Mouse (Mus musculus): Measurements from ENCODE around the gene Lpcat2. TPM values are rescaled to one million over a fixed set of nuclear protein-coding genes. Genes with fewer than 3 reads are reported as not detected.
A peak's percentile ranks its signal among the peaks of the same experiment; 100 is the strongest.

The Lpcat2 gene
- polyA plus RNA-seq, 1 experiment from 2014 or later = 19.5 TPM

- Histone ChIP-seq H3K27ac (replicated peaks) (no peak overlapping the region), H3K4me3 (replicated peaks) (no peak overlapping the region), H3K9ac (no peak overlapping the region), H3K9me3 (replicated peaks) (no peaks in the 10 kb centered on the region), H3K36me3 (0 out of 2 replicates have a peak, but pooled peaks cover 3% of the 10 kb centered on the region), H3K27me3 (no peaks in the 10 kb centered on the region), H3K4me1 (peaks cover 11% of the 10 kb centered on the region), H3K4me2 (replicated peaks) (no peak overlapping the region)
- no peak for ATAC-seq (ENCODE audit: insufficient number of reproducible peaks, low FRiP score, low TSS enrichment, low read depth)
- 85% methylated on average over 3 of the region's 3 CpGs for whole genome bisulfite sequencing
Observed at GRCm38 (mm10) chr8:92916082-92916481, 60.9 kb downstream of the Lpcat2 start.

- no peak overlapping the region for H3K27ac ChIP-seq (replicated peaks)
- H3K9ac ChIP-seq = no peak overlapping the region
- no peak overlapping the region for H3K4me2 ChIP-seq (replicated peaks)
- no peaks in the 10 kb centered on the region for H3K27me3 ChIP-seq
- H3K36me3 ChIP-seq = no peaks in the 10 kb centered on the region
- H3K4me1 ChIP-seq = 0 out of 2 replicates have a peak, but pooled peaks cover 8% of the 10 kb centered on the region
- H3K4me3 ChIP-seq (replicated peaks) = no peak overlapping the region
- WGBS = 83% methylated on average over 3 of the region's 3 CpGs
- no peaks in the 10 kb centered on the region for H3K9me3 ChIP-seq (replicated peaks)
- ATAC-seq (ENCODE audit: insufficient number of reproducible peaks, low FRiP score, low TSS enrichment, low read depth) = no peak
Observed at GRCm38 (mm10) chr8:92921768-92922167, 66.6 kb downstream of the Lpcat2 start.

GRCm38 (mm10) chr8:92928986-92929385 is 73.8 kb downstream of the Lpcat2 start:
- H3K4me3 ChIP-seq (replicated peaks) = no peak overlapping the region
- no peaks in the 10 kb centered on the region for H3K9me3 ChIP-seq (replicated peaks)
- no peak for ATAC-seq (ENCODE audit: insufficient number of reproducible peaks, low FRiP score, low TSS enrichment, low read depth)
- no peaks in the 10 kb centered on the region for H3K27me3 ChIP-seq
- no peaks in the 10 kb centered on the region for H3K4me1 ChIP-seq
- H3K4me2 ChIP-seq (replicated peaks) = no peak overlapping the region
- WGBS = 61% methylated on average over 4 of the region's 4 CpGs
- H3K9ac ChIP-seq = no peak overlapping the region
- no peak overlapping the region for H3K27ac ChIP-seq (replicated peaks)
- no peaks in the 10 kb centered on the region for H3K36me3 ChIP-seq

DNA sequence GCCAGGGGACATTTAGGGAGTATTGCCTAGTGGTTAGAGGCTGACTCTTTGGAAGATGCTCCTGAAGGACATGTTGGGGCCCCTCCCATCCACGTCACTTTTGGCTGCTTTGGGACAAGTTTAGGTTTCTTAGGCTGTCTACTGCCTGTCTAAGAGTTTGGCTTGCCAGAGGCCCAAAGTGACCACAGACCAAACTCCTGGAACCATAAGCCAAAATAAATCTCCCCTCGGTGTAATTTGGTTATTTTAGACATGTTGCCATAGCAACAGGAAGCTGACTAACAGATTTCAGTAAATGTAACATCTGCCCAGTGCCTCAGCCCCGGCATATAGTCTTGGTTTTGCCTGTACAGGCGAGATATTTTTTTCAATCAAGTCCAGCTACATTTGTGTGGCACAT is 82.9 kb downstream of the Lpcat2 start:
- no peaks in the 10 kb centered on the region for H3K36me3 ChIP-seq
- no peak for ATAC-seq (ENCODE audit: insufficient number of reproducible peaks, low FRiP score, low TSS enrichment, low read depth)
- H3K4me3 ChIP-seq (replicated peaks) = no peak overlapping the region
- H3K4me1 ChIP-seq = no peaks in the 10 kb centered on the region
- WGBS = 68% methylated on average over 4 of the region's 4 CpGs
- H3K4me2 ChIP-seq (replicated peaks) = no peak overlapping the region
- H3K27ac ChIP-seq (replicated peaks) = no peak overlapping the region
- no peaks in the 10 kb centered on the region for H3K9me3 ChIP-seq (replicated peaks)
- no peak overlapping the region for H3K9ac ChIP-seq
- no peaks in the 10 kb centered on the region for H3K27me3 ChIP-seq

DNA sequence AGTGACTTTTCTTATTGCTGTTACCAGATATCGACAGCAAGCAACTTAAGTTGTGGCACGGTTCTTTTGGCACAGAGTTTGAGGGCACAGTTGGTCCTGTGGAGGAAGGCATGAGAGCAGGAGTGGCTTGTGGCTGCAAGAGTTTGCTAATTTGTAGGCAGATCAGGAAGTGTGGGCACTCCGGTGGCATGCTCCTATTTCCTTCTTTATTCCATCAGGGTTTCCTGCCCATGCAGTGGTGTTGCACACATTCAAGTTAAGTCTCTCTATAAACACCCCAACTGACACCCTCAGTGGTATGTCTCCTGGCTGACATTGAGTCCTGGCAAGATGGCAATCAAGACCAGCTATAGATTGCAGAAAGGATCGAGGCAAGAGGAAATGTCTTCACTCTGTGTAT is 93.9 kb downstream of the Lpcat2 start:
- Histone ChIP-seq H3K4me2 (replicated peaks) (no peak overlapping the region), H3K27me3 (no peaks in the 10 kb centered on the region), H3K27ac (replicated peaks) (no peak overlapping the region), H3K4me1 (no peaks in the 10 kb centered on the region), H3K9me3 (replicated peaks) (no peaks in the 10 kb centered on the region), H3K9ac (no peak overlapping the region), H3K36me3 (no peaks in the 10 kb centered on the region), H3K4me3 (replicated peaks) (no peak overlapping the region)
- ATAC-seq (ENCODE audit: insufficient number of reproducible peaks, low FRiP score, low TSS enrichment, low read depth) = no peak
- 77% methylated on average over 4 of the region's 4 CpGs for WGBS

- Histone ChIP-seq H3K36me3 (no peaks in the 10 kb centered on the region), H3K9ac (no peak overlapping the region), H3K4me3 (replicated peaks) (no peak overlapping the region), H3K27me3 (no peaks in the 10 kb centered on the region), H3K27ac (replicated peaks) (no peak overlapping the region), H3K9me3 (replicated peaks) (no peaks in the 10 kb centered on the region), H3K4me1 (no peaks in the 10 kb centered on the region), H3K4me2 (replicated peaks) (no peak overlapping the region)
- ATAC-seq (ENCODE audit: insufficient number of reproducible peaks, low FRiP score, low TSS enrichment, low read depth) = no peak
- 77% methylated on average over 12 of the region's 12 CpGs for WGBS
Observed at GRCm38 (mm10) chr8:92950639-92951371, 95.7 kb downstream of the Lpcat2 start.

GRCm38 (mm10) chr8:92954044-92954443 is 98.9 kb downstream of the Lpcat2 start:
- Histone ChIP-seq H3K36me3 (no peaks in the 10 kb centered on the region), H3K27ac (replicated peaks) (no peak overlapping the region), H3K4me1 (no peaks in the 10 kb centered on the region), H3K9ac (no peak overlapping the region), H3K4me3 (replicated peaks) (no peak overlapping the region), H3K4me2 (replicated peaks) (no peak overlapping the region), H3K9me3 (replicated peaks) (no peaks in the 10 kb centered on the region), H3K27me3 (peaks cover 6% of the 10 kb centered on the region)
- 77% methylated on average over 5 of the region's 5 CpGs for WGBS
- no peak for ATAC-seq (ENCODE audit: insufficient number of reproducible peaks, low FRiP score, low TSS enrichment, low read depth)

- Histone ChIP-seq H3K27me3 (peaks cover 49% of the 10 kb centered on the region), H3K9me3 (replicated peaks) (no peaks in the 10 kb centered on the region), H3K4me1 (peaks cover 14% of the 10 kb centered on the region), H3K4me2 (replicated peaks) (peak within 1 kb of the TSS; percentile 94), H3K36me3 (no peaks in the 10 kb centered on the region), H3K4me3 (replicated peaks) (peak within 1 kb of the TSS; percentile 47), H3K27ac (replicated peaks) (no peak within 1 kb of the TSS), H3K9ac (0 out of 2 replicates have a peak within 1 kb of the TSS, but pooled peaks have one; percentile 18)
- WGBS = 64% methylated on average over 10 of the region's 10 CpGs
- no peak for ATAC-seq (ENCODE audit: insufficient number of reproducible peaks, low FRiP score, low TSS enrichment, low read depth)
Observed at GRCm38 (mm10) chr8:92959779-92960178, 104.6 kb downstream of the Lpcat2 start, which contains the start of gene Slc6a2. Gene Slc6a2 (plus strand): TSS chr8:92960079.

DNA sequence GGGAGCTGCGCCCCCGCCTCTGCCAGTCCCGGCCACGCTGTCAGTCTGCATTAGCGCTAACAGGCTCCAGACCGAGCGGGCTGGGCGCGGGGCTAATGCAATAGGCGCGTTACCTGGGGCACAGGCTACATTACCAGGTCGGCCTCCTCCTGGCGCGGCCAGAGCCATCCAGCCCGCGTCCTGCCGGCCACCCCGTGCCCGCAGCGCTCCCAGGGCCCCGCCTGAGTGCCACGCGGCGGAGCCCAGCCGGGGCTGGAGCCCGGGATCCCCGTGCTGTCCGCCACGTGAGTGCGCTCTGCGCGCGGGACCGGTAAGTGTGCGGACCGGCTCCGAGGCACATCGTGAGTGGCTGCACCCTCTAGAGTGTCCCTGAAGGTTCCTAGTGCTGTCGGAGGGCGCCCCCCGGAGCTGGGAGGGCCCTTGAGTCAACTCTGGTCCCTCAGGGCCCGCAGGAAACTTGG is 105.3 kb downstream of the Lpcat2 start:
- Histone ChIP-seq H3K9me3 (replicated peaks) (no peaks in the 10 kb centered on the region), H3K4me1 (peaks cover 14% of the 10 kb centered on the region), H3K36me3 (no peaks in the 10 kb centered on the region), H3K4me2 (replicated peaks) (peak overlapping the region; percentile 94), H3K27ac (replicated peaks) (no peak overlapping the region), H3K4me3 (replicated peaks) (peak overlapping the region; percentile 47), H3K9ac (0 out of 2 replicates have a peak overlapping the region, but pooled peaks have one; percentile 18), H3K27me3 (peaks cover 49% of the 10 kb centered on the region)
- WGBS = under 1% methylated on average over 42 of the region's 42 CpGs
- ATAC-seq (ENCODE audit: insufficient number of reproducible peaks, low FRiP score, low TSS enrichment, low read depth) = no peak

- H3K9ac ChIP-seq = peak overlapping the region; percentile 1; the same call in 1 of the 2 replicates
- no peaks in the 10 kb centered on the region for H3K36me3 ChIP-seq
- WGBS = 3% methylated on average over 25 of the region's 25 CpGs
- peak overlapping the region; percentile 47 for H3K4me3 ChIP-seq (replicated peaks)
- ATAC-seq (ENCODE audit: insufficient number of reproducible peaks, low FRiP score, low TSS enrichment, low read depth) = no peak
- peak overlapping the region; percentile 94 for H3K4me2 ChIP-seq (replicated peaks)
- H3K27me3 ChIP-seq = peaks cover 49% of the 10 kb centered on the region
- H3K27ac ChIP-seq (replicated peaks) = no peak overlapping the region
- peaks cover 14% of the 10 kb centered on the region for H3K4me1 ChIP-seq
- no peaks in the 10 kb centered on the region for H3K9me3 ChIP-seq (replicated peaks)
Observed at GRCm38 (mm10) chr8:92961088-92961487, 105.9 kb downstream of the Lpcat2 start.

- Histone ChIP-seq H3K27me3 (peaks cover 39% of the 10 kb centered on the region), H3K4me1 (peaks cover 14% of the 10 kb centered on the region), H3K9me3 (replicated peaks) (no peaks in the 10 kb centered on the region), H3K4me2 (replicated peaks) (no peak overlapping the region), H3K27ac (replicated peaks) (no peak overlapping the region), H3K4me3 (replicated peaks) (no peak overlapping the region), H3K9ac (no peak overlapping the region), H3K36me3 (no peaks in the 10 kb centered on the region)
- no peak for ATAC-seq (ENCODE audit: insufficient number of reproducible peaks, low FRiP score, low TSS enrichment, low read depth)
- WGBS = 50% methylated on average over 2 of the region's 2 CpGs
Observed at GRCm38 (mm10) chr8:92964556-92964955, 109.4 kb downstream of the Lpcat2 start.

Data from embryonic facial prominence, embryonic 15.5 days (tissue).